Mouse (Mus musculus) fat pad, adult 2 months (tissue): ENCODE results near the gene Umad1.

Source experiments
- DNase-seq: peaks from one replicate; pipeline ENCODE4 v3.0.0-alpha.2; 2011; ENCODE audit warnings: low read depth, low spot score; ENCODE audit errors: extremely low read depth

Gene Umad1

GRCm38 (mm10) chr6:8367675-8368074, 108.6 kb downstream of the Umad1 start:
- DNase-seq: no peak

- no peak for DNase-seq
These were observed 109.2 kb downstream of the Umad1 start for GRCm38 (mm10) chr6:8368198-8368864.

GRCm38 (mm10) chr6:8370624-8371023, 111.5 kb downstream of the Umad1 start:
- DNase-seq: no peak

GRCm38 (mm10) chr6:8373051-8373450, 114.0 kb downstream of the Umad1 start:
- DNase-seq: no peak

GRCm38 (mm10) chr6:8373851-8374250, 114.8 kb downstream of the Umad1 start:
- no peak for DNase-seq

- no peak for DNase-seq
These were observed 115.2 kb downstream of the Umad1 start for GRCm38 (mm10) chr6:8374290-8374689.

- no peak for DNase-seq
These were observed 115.6 kb downstream of the Umad1 start for GRCm38 (mm10) chr6:8374712-8375111.

GRCm38 (mm10) chr6:8376351-8376750, 117.3 kb downstream of the Umad1 start:
- no peak for DNase-seq

GRCm38 (mm10) chr6:8377667-8378066, 118.6 kb downstream of the Umad1 start:
- DNase-seq: no peak

GRCm38 (mm10) chr6:8389307-8389706, 130.2 kb downstream of the Umad1 start:
- DNase-seq: no peak

GRCm38 (mm10) chr6:8390296-8390695, 131.2 kb downstream of the Umad1 start:
- DNase-seq: no peak

GRCm38 (mm10) chr6:8390935-8391334, 131.8 kb downstream of the Umad1 start:
- no peak for DNase-seq

GRCm38 (mm10) chr6:8393029-8393428, 133.9 kb downstream of the Umad1 start:
- no peak for DNase-seq

GRCm38 (mm10) chr6:8394044-8394443, 135.0 kb downstream of the Umad1 start:
- no peak for DNase-seq

GRCm38 (mm10) chr6:8395061-8395460, 136.0 kb downstream of the Umad1 start:
- DNase-seq: no peak

GRCm38 (mm10) chr6:8397252-8397651, 138.2 kb downstream of the Umad1 start:
- DNase-seq: no peak

GRCm38 (mm10) chr6:8399710-8400109, 140.6 kb downstream of the Umad1 start:
- DNase-seq: no peak

- no peak for DNase-seq
These were observed 144.0 kb downstream of the Umad1 start for GRCm38 (mm10) chr6:8403127-8403526.

GRCm38 (mm10) chr6:8405844-8406243, 146.8 kb downstream of the Umad1 start:
- no peak for DNase-seq

- DNase-seq: no peak
These were observed 149.2 kb downstream of the Umad1 start for GRCm38 (mm10) chr6:8408332-8408731.

GRCm38 (mm10) chr6:8409865-8410264, 150.8 kb downstream of the Umad1 start:
- no peak for DNase-seq

GRCm38 (mm10) chr6:8412845-8413598, 153.9 kb downstream of the Umad1 start:
- DNase-seq: no peak

- DNase-seq: no peak
These were observed 154.9 kb downstream of the Umad1 start for GRCm38 (mm10) chr6:8414020-8414419.
